Mouse (Mus musculus) right cerebral cortex, adult 2 months (tissue): ENCODE measurements around the gene Ccna1.
A peak's percentile ranks its signal among the peaks of the same experiment; 100 is the strongest.

ENCODE experiments used
- DNase-seq, 2 experiments: peaks; one replicate each; pipeline ENCODE4 v3.0.0; 2021 to 2022; ENCODE audit warnings: low spot score in 2 of 2

Ccna1 gene

DNA sequence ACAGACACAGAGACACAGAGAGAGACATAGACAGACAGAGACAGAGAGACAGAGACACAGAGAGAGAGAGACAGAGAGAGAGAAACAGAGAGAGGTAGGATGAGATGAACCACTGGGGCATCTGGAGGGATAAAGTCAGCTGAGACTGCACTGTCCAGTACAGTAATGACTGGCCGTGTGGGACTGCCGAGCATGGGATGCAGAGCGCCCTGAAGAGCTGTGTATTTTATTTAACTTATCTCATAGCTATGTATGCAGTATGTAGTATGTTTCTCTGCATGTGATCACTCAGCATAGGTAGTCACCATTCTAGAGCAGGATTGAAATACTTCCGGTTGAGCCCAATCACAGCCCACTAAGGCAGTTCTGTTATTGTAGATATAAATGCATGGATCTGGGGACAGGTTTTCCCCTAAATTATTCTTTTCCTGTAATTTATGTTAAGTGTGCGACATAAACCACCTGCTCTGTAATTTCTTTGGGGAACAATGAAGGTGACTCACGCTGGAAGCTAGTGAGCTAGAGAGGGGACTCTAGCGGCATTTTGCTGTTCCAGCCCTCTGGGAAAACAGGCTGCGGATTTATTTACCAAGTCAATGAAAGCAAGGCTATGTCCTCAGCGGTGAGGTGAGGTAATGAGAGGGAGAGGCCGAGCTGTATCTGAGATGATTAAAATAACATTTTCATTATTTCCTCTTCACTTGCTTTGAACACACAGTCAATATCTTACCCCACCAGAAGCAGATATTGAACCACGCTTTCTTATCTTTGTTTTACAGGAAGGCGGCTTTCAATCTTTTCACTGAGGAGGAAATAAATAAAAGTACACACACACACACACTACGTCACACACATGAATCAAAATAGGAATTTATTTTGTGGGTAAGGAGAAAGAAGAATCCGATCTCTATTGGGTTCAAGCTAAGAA is 10.7 kb upstream of the Ccna1 start:
- no peak for DNase-seq

DNA sequence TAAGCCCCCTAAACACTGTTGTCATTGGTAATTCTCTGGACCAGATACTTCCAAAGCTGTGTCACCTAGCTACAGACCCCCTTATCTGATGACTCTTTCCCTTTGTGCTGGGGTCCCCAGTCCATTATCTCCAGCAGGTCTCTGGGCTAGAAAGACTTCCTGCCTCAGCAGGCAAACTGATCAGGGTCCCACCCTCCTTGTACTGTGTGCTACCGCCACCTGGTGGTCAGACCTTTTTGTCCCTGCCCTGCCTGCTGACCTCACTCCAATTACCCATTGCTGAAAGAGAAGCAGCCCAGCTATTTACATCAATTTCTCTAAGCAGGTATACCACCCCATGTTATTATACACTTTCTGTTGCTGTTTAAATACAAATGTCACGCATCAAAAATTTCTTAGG is 9.1 kb upstream of the Ccna1 start:
- peak; percentile 72 to 82 for DNase-seq

DNA sequence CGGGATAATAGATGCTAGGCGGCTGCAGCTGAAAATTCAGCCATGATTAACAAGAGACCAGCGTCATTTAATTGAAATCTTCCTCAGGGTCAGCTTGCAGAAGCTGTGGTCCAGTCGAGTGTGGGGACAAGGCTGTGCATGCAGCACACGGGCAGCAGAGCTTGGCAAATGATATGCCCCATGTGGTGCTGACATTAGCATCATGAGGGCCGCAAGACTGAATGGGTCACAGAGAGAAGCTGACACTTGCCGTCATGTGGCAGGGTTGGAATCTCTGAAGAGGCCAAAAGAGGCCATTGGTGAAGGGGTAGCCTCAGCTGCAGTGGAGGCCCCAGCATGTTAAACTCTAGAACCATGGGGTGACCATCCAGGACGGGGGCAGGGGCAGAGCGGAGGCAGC is 7.4 kb upstream of the Ccna1 start:
- no peak for DNase-seq

DNA sequence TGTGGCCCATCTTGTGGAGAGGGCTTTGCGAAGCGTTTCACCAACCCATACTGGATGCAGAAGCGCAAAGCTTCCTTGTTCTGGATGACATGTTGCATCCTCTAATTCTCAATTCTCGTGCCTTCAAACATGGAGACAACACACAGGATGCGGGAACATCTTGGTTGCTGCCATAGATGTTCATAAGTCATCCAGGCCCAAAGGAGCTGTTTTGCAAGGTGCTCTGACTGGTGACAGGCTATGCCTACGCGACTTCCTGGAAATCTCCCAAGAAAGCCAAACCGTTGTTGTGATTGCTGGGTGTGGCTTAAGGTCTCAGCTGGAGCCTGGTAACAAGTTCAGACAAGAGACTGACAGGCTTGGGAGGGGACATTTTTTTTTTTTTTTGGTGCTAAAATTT is 1.1 kb upstream of the Ccna1 start:
- DNase-seq = no peak

DNA sequence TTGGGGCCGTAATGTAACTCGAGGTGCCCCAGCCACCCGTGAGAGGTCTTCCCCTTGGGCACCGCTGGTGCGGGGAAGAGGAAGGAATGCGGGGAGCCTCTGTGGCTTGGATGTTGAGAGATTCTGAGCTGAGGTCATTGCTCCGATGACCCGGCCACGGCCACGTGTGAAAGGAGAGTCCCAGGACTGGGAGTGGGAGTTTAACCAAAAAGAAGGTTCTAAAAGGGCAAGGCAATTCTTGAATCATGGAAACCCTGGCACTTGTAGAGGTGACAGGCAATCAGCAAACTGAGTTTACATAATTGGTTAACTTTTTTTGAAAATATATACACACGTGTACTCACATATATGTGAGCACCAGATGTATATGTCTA is 433 bp upstream of the Ccna1 start:
- no peak for DNase-seq

DNA sequence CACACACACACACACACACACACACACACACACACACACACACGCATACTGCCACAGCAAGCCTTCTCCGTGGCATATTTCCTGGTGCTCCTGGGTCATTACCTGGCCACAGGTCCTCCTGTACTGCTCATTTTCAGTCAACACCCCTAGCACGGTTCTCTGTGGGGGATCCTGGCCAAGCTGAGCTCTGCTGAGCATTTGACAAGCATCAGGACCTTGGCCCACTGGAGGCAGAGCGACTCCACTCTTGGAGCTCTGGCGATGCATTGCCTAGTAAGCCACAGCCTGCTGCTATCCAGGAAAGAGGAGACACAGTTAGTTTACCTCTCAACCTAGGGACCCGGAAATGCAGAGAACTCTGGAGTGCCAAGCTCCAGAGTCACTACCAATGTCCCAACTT is 1.1 kb downstream of the Ccna1 start:
- DNase-seq = no peak

DNA sequence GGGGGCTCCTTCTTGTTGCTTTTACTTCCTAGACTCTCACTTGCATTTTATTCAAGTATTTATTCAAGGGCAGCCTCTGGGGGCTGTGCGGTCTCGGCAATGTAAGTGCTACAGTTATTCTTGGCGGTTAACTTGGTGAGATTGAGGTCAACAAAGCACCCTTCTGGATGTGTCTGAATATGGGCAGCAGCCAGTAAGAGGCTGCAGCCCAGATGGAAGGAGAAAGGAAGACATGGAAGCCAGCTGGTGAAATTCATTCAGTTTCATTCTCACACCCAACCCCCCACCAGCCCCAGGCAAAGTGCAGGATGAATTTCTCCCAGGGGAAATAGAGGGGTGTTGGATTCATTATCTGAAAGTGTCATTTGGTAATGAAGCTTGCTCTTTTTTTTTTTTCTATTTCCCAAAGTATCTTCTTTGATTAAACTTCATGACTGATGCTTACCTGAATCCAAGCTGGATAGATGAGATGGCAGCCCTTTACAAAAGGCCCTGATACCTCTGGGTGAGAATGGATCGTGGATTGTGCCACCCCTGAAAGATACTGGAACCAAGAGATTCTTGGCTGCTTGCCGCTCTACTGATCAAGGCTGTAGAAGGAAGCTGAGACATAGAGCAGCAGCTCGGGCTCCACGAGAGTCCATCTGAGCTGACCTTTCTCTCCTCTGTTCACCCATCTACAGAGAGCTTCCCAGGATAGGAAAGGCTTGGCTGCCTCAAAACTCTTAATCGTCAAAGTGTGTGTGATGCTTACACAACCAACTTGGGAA is 10.5 kb downstream of the Ccna1 start:
- DNase-seq = peak in 1 of 2 experiments; percentile 35

DNA sequence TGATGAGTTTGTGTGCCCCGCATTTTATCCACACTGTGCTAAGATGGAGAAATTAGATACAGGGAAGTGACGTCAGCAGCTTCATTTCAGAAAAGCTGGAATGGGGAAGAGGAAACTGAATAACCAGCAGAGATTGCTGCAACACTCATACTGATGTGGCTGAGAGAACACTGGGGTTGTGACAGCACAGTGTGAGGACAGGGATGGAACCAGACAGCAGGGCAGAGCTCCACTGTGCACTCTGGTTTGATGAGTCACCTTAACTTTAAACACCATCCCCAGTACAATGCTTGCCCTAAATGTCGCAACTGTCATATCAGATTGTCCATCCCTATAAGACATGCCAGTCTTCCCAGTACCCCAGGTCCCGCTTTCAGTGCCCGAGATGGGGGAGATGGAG is 17.7 kb downstream of the Ccna1 start:
- DNase-seq = no peak

DNA sequence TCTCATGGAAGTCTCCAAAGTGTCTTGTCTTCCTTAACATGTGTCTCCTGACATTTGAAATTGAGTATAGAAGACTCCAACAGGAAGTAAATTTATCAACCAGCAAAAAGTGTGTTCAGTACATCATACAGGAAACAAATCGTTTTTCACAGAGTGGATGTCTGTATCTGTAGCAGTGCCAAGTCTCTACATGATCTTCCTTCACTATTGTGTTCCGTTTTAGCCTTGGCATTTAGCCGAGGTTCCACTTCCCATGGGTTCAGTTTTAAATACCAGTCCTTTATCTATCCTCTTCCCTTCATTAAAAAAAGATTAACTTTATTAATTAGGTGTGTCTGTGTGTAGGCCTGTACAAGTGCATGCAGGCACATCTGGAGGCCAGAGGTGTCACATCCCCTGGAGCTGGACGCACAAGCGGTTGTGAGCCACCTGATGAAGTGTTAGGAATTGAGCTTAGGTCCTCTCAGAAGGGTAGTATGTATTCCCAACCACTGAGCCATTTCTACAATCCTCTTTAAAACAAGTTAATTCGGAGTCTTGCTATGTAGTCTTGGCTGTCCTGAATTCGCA is 27.9 kb downstream of the Ccna1 start:
- DNase-seq = no peak

DNA sequence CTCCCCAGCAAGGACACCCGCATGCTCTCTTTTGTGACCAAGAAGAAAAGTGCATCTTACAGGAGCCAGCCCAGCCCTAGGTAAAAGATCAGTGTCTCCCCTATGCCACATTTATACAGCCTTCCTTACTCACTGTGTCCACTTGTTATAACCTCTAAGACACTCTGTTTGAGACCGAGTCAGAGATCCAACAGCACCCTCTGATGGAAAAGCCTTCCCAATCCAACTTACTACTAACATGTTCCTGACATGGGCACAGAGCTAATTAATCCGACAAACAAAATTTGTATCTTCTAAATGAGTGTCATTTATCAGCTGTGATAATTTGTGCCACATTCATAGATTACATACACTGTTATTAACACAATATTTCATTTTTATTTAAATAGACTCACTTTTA is 29.8 kb downstream of the Ccna1 start:
- no peak for DNase-seq

DNA sequence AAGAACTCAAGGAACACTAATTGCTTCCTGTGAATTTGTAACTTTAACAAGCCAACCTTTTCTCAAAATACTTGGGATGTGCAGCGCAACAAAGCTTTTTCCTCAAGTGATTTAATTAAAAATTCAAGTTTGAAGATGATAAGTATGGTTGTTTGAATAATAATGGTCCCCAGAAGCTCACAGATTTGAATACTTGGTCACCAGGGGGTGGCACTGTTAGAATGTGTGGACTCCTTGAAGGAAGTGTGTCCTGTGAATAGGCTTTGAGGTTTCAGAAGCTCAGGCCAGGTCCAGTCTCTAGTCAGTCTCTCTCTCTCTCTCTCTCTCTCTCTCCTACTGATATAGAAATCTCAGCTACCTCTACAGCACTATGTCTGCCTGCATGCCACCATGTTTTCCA is 32.0 kb downstream of the Ccna1 start:
- no peak for DNase-seq

DNA sequence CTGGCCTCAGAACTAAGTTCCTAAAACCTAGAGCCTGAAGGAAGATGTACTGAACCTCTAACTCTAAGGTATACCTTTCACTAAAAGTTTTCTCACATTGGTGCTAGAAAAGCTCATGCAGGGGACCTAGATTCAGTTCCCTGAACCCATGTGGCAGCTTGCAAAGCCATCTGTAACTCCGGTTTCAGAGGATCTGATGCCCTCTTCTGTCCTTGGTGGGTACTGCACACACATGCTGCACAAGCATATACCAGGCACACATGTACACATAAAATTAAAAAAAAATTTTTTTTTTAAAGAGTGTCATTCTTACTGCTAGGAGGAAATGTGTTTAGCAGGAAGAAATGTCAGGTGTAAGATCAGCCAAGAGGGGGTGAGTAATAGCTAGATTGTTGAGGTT is 33.1 kb downstream of the Ccna1 start:
- no peak for DNase-seq

DNA sequence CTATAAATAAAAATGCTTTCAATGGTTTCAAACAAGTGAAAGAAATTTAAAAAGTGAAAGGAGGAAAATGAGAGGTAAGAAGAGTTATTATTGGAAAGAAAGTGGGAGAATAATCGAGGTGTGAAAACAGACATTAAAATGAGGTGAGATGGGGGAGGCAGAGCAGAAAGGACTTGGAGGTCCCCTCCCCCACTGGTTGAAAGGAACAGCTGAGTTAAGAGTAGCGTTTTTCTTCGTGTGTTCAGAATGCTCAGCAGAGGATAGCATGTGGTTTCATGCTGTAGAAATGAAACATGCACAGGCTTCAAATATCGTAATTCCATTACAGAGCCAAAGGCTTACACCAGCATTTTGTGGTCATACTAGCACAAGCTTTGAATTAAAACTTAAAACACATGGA is 42.8 kb downstream of the Ccna1 start:
- DNase-seq = peak; percentile 33 to 43

DNA sequence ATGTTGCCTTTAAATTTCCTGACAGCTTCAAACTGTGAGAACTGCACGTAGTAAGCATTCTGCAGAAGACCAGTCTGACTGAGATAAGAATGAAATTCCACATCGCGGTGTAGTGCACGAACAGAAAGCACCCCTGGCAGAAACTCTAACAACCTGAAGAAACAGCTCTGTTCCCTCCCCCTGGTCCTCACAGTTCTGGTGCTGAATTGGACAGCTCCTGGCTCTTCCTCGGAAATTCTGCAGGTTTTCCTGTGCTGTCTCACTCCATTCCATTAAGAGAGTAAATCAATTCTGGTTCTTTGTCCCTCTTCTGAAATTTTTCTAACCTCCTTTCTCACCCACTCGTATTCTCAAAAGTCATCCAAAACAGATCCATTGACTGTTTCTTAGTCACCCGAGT is 43.6 kb downstream of the Ccna1 start:
- no peak for DNase-seq

DNA sequence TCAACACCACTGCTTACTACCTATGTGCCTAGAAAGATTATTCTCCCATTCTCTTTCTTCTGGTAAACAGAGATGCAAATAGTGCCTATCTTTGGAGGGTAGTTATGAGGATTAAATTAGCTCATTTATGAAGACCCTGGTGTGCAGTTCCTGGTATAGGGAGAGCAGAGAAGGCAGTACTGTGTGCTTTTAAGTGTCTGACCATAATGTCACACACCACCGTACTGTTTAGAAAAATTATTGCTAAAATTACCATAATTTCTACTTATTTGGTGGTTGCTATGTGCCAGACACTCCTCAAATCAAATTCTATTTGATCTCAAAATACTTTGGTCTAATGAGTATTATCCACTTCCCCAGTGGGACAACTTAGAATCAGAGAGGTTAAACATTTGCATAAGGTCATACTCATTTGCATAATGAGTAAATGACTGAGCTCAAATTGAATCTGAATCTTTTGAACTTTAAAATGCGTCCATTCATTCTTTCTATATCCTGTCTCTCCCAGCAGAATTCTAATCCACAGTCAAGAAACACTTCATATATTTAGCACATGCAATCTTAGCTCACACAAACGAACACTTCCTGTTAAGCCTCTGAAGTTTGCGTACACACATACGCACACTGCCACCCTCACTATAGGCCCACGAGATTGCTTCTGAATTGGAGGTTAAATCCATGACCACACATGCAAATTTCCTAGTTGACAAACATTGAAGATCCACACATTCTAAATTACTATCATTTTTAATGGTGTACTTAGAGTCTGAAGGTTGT is 46.1 kb downstream of the Ccna1 start:
- no peak for DNase-seq

DNA sequence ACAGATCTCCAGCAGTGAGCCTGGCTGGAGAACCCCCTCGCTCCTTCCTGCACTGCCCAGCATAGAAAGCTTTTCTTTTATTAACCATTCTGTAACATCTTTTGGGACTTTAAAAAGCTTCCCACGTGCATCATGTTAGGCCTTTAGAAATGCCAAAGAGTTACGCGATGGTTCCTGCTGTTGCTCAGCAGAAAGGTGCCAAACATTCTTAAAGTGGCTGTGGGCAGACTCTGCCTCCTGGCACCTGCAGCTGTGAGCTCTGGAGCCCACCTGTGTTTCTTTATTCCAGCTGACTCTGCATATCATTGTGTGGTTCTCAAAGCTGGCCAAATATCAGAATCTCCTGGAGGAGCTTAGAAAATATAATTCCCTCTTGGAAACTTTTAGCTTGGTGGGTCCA is 51.3 kb downstream of the Ccna1 start:
- no peak for DNase-seq

DNA sequence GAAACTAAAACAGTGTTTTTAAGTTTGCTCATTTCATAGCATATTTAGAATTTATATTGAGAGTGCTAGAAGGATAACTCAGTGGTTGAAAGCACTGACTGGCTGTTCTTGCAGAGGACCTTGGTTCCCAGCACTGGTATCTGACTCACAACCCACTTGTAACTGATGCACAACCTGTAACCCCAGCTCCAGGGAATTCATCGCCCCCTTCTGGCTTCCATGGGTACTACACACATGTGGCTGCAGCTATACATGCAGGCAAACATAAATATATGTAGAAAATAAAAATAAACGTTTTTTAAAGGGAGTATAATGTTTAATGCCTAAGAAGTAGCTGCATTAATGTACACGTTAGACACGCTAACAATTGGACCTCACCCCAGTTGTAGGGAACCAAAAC is 53.6 kb downstream of the Ccna1 start:
- DNase-seq = no peak
